Mouse (Mus musculus): Measurements from ENCODE around the gene Cacna2d3.

Gene Cacna2d3

DNA sequence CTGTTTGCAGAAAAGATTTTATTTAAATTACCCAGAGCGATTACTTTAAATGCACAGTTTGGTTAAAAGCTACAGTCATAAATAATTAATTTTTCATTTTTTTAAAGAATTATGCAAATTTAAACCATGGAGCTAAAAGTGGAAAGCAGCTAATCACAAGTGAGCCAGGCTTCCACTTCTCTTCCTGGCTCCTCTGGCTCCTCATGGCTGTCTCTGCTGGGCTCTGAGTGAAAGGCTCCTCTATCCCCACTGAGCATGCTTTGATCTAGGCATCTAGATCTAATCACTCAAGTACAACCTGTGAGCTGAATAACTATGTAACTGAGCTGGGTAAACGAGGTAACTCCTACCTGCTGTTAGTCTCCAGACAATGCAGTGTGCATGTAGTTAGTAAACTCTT lies 577.5 kb downstream of the Cacna2d3 start:
- in situ Hi-C loops (cut with MboI; ENCODE audit: low pct_unique_long_range_greater_than_20kb in 1 of 2, low sequenced_read_pairs in 2 of 2, unreplicated experiment in 1 of 2) = no loop called here

DNA sequence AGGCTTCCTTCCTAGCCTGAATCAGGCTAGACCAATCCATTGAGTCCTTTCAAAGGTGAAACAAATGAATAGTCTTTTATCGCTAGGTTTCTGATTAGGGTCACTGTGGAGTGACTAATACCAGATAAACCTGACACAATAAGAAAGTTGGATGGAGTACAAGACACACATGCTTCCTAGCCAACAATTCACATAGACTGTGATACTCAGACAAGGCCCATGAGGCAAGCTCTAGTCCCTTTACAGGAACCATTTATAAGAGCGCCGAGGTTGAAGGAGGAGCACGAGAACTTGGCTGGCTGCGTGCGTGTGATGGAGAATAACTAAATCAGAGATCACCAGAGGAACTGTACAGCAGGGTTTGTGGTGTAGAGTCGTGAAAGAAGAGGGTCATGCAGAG lies 584.0 kb downstream of the Cacna2d3 start:
- in situ Hi-C loops (cut with MboI; ENCODE audit: low pct_unique_long_range_greater_than_20kb in 1 of 2, low sequenced_read_pairs in 2 of 2, unreplicated experiment in 1 of 2) = no loop called here

DNA sequence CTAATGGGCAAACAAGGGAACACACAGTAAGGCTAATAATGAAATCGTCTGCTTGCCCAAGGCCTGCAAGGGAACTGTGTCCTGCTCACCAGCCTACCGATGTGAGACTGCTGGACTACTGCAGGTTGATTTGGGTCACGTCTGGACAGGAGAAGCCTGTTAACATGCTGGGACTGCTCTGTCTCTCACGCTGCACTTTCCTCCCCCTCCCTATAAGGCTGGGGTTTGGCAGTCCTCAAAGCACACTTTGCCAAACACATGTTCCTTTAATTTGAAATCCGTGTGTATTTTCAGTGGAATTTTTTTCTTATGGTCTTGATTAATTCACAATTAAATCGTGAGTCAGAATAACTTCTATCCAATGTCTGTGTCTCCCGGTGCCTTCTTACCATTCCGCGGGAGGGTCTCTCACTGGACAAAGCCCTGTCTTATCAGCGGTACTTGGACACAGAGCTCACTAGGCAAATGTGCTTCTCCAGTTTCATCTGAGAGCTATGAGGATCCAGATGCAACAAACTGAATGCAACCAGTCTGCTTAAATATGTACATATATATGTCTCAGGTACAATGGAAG lies 584.6 kb downstream of the Cacna2d3 start:
- in situ Hi-C loops (cut with MboI; ENCODE audit: low pct_unique_long_range_greater_than_20kb in 1 of 2, low sequenced_read_pairs in 2 of 2, unreplicated experiment in 1 of 2) = no loop called here

DNA sequence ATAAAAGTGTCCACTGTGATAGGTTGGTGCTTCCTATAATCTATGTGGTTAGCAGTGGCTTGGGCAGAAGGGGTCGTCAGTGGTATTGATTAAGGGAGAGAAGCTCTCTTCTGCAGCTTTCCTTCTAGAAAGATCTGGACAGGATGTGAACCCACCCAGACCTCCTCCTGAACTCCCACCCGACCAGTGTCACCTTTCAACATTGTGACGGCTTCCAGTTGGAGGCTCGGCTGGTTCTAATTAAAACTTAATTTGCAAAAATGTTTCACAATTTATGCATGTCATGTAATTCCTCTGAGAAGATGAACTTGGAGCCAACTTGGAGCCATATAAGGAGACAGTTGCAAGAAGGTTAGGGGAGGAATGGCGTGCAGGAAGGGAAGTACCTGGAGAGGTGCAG lies 586.8 kb downstream of the Cacna2d3 start:
- in situ Hi-C loops (cut with MboI; ENCODE audit: low pct_unique_long_range_greater_than_20kb in 1 of 2, low sequenced_read_pairs in 2 of 2, unreplicated experiment in 1 of 2) = no loop called here

DNA sequence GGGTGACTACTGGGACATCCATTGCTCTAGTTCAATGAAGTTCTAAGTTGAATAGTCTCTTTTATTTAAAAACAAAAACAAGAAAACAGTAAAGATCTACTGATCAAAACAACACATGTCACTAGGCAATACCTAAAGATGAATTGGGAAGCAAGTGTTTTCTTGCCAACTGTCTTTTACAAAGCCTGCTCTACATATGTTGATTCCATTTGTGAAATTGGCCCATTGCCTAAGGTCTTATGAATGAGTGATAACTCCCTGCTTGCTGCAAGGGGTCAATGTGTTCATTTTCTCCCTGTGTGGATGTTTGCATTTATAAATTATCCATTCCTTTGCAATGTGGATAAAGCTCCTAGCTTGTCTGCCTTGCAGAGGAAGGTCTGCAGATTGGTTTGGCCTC lies 591.2 kb downstream of the Cacna2d3 start:
- in situ Hi-C loops (cut with MboI; ENCODE audit: low pct_unique_long_range_greater_than_20kb in 1 of 2, low sequenced_read_pairs in 2 of 2, unreplicated experiment in 1 of 2) = no loop called here

DNA sequence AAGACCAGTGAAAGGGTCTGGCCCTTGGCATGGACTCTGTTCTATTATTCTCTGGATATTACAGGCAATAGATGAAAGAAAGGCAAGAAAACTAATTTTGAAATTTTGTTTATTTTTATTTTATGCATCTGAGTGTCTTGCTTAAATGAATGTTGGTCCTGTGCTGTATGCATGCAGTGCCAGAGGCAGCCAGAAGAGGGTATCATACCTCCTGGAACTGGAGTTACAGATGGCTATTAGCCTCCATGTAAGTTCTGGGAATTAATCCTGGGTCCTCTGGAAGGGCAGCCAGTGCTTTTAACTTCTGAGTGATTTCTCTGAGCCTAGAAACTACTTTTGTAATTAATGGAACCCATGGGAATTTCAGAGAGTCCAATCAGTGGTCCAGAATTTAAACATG lies 597.8 kb downstream of the Cacna2d3 start:
- in situ Hi-C loops (cut with MboI; ENCODE audit: low pct_unique_long_range_greater_than_20kb in 1 of 2, low sequenced_read_pairs in 2 of 2, unreplicated experiment in 1 of 2) = loop anchor here in 1 of 2 experiments (25.0 kb wide), 1 partner anchor 313 kb away; no protein-coding TSS in a partner anchor

DNA sequence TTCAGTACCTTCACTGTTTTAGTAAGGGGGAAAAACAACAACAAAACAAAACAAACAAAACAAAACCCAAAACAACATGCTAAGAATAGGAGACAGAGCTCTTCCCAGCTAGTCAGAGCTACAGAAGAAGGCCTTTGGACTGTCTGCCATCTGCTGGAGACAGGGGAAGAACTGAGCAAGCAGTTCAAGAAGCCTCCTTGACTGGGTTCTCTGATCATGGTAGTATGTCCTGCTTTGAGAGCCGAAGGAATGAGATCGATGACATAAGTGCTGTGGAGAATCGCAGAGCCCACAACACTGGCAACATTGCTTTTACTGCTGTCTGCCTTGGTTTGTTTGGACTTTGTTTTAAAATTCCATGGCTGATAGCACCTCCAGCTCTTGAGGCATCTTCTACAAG lies 598.9 kb downstream of the Cacna2d3 start:
- in situ Hi-C loops (cut with MboI; ENCODE audit: low pct_unique_long_range_greater_than_20kb in 1 of 2, low sequenced_read_pairs in 2 of 2, unreplicated experiment in 1 of 2) = loop anchor here in 1 of 2 experiments (25.0 kb wide), 1 partner anchor 315 kb away; no protein-coding TSS in a partner anchor

DNA sequence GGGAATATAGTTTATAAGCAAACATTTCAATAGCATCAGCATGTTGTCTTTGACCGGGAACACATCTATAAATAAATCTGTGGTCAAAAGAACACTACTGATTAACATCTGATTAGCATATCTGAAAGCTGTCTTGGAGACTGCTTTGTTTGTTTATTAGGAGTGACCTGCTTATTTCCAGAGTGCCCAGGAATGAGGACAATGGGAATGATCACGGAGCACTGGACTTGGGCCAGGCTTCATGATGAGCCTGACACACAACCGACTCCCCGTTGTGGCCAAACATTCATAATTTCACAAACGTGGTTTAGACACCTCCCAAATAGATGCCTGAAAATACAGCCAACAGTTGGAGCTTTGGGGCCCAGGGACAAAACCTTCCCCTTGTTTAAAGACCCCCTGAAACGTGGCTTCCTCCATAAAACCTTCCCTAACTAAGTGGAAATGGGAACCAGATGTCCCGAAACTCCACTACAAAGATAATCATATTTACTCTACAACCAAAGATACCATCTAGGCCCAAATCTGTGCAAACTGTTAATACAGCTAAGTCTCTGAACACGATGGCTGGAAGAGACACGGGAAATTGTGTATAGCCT lies 607.7 kb downstream of the Cacna2d3 start:
- in situ Hi-C loops (cut with MboI; ENCODE audit: low pct_unique_long_range_greater_than_20kb in 1 of 2, low sequenced_read_pairs in 2 of 2, unreplicated experiment in 1 of 2) = loop anchor here in 1 of 2 experiments (25.0 kb wide), 1 partner anchor 323 kb away; no protein-coding TSS in a partner anchor

DNA sequence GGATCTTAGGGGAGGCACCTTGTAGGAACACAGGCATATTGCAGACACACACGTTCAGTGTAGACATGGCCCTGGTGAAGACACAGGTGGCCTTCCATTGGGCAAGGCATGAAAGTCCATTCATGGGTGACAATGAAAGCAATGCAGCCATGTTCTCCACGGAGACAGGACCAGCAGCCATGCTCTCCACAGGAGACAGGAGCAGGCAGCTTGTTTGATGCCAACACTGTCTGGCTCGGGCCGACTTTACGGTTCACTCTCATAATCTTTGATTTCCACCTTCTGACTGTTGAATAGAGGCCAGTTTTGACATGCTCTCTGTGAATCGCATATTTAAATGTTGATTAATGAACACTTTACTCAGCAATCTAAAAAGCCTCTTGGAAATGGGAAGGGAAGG lies 610.0 kb downstream of the Cacna2d3 start:
- in situ Hi-C loops (cut with MboI; ENCODE audit: low pct_unique_long_range_greater_than_20kb in 1 of 2, low sequenced_read_pairs in 2 of 2, unreplicated experiment in 1 of 2) = loop anchor here in 1 of 2 experiments (25.0 kb wide), 1 partner anchor 326 kb away; no protein-coding TSS in a partner anchor

DNA sequence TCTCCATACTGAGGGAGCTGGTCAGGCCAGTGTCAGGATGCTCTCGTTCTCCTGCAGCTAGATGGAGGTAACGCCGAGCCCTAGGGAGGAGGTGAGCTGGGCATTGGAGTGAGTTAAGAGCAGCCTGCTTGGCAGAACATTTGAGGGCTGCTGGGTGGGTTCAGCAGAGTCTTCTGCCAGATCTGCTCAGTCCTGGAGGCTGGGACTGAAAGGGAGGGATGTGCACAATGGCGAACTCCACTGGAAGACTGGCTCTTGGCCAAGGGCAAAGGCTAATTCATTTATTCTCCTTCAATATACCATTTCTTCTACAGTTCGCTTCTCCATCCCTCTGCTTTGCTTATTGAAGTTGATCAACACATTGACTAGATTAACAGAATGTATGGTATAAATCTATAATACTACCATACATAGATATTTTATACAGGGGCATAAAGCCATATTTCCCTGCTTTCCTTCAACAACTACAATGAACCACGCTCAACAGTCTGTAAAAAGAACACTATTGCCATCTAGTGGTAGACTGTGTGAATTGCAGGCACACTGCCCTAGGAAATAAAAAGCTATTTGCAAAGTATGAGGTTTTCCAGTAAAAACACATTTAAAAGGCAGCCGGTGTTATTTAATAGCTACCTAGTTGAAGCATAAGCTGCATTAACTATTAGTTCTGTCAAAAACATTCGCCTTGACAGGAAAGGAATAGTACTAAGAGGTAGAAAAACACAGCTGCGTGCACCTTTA lies 611.1 kb downstream of the Cacna2d3 start:
- in situ Hi-C loops (cut with MboI; ENCODE audit: low pct_unique_long_range_greater_than_20kb in 1 of 2, low sequenced_read_pairs in 2 of 2, unreplicated experiment in 1 of 2) = loop anchor here in 1 of 2 experiments (25.0 kb wide), 1 partner anchor 327 kb away; no protein-coding TSS in a partner anchor

DNA sequence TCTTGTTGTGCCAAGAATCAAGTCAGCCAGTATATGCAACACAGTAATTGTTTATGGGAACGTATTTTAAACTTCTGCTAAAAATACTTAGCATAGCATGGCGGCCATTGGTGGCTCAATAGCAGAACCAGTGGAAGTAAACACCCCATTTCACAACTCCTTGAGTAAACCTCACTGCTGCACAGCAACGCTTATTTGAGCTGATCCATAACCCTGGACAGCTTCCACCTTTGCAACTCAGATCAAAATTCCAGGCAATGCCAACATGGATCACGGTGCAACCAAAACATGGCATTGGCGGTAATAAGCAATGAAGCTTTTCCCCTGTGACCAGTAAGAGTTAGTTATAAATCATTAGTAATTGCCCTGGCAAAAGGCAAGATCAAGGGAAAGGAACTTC lies 614.2 kb downstream of the Cacna2d3 start:
- in situ Hi-C loops (cut with MboI; ENCODE audit: low pct_unique_long_range_greater_than_20kb in 1 of 2, low sequenced_read_pairs in 2 of 2, unreplicated experiment in 1 of 2) = loop anchor here in 1 of 2 experiments (25.0 kb wide), 1 partner anchor 330 kb away; no protein-coding TSS in a partner anchor

DNA sequence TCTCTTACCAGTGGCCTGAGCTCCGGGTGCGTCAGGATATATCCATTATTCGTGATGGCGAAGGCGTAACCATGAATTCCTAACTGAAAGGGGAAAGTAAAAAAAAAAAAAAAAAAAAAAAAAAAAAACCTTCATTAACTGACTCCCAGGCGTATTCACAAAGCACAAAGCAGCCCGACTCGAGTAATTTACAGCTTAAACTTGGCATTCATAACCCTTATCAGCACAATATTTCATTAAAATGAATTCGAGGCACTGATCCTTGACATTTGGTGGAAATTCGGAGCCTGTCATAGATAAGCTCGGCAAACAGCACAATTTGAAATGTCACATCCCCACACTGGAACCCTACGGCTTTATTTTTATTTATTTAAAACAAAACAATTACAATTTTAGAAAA lies 623.9 kb downstream of the Cacna2d3 start:
- in situ Hi-C loops (cut with MboI; ENCODE audit: low pct_unique_long_range_greater_than_20kb in 1 of 2, low sequenced_read_pairs in 2 of 2, unreplicated experiment in 1 of 2) = no loop called here

DNA sequence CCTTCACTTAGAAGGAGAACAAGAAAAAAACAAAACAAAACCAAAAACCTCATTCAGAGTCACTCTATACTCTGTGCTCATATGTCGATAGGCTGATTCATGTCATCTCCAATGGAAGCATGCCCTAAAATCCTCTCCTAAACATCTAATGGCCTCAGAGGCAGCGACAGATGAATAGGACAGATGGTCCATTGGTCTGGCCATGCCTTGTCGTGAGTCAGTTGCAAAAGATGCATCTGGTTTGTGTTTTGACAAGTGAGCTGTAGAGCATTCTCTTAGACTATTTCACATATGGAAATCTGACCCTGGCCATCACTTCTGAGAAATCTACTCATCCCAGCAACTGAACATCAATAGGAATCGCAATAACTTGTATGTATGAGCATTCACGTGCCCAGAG lies 626.2 kb downstream of the Cacna2d3 start:
- in situ Hi-C loops (cut with MboI; ENCODE audit: low pct_unique_long_range_greater_than_20kb in 1 of 2, low sequenced_read_pairs in 2 of 2, unreplicated experiment in 1 of 2) = no loop called here

DNA sequence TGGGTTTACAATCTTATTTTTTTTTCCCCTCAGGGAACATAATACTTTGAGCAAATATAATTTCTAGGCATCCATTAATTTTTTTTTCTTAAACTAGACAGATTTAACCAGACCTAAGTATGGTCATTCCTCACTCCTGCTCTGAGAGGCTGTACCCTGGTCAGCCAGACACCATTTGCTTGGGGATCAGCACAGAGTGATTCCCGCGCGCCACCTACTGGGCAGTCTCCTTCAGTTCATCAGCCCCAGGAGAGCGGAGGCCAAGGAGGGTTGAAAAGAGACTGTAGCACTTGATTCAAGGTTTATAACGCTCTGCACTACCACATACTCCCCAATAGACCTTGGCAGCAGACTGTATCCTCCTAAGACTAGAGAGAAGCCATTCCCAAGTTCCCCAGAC lies 631.6 kb downstream of the Cacna2d3 start:
- in situ Hi-C loops (cut with MboI; ENCODE audit: low pct_unique_long_range_greater_than_20kb in 1 of 2, low sequenced_read_pairs in 2 of 2, unreplicated experiment in 1 of 2) = no loop called here

DNA sequence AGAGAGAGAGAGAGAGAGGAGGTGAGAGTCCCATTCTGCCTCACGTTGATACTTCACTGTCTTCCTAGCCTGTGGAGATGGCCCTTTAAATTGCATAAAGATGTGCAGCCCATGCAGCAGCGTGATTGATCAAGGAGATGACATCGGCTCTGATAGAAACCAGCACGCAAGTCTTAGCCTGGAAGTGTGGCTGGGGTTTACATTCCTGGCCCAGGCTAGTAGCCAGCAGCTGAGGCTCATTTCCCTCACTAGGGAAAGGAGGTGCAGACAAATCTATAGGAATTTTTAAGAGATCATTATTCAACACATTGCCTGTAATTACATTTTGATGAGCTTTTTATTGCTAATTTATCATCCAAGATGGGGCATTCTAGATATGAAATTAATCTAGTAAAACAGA lies 635.1 kb downstream of the Cacna2d3 start:
- in situ Hi-C loops (cut with MboI; ENCODE audit: low pct_unique_long_range_greater_than_20kb in 1 of 2, low sequenced_read_pairs in 2 of 2, unreplicated experiment in 1 of 2) = no loop called here

DNA sequence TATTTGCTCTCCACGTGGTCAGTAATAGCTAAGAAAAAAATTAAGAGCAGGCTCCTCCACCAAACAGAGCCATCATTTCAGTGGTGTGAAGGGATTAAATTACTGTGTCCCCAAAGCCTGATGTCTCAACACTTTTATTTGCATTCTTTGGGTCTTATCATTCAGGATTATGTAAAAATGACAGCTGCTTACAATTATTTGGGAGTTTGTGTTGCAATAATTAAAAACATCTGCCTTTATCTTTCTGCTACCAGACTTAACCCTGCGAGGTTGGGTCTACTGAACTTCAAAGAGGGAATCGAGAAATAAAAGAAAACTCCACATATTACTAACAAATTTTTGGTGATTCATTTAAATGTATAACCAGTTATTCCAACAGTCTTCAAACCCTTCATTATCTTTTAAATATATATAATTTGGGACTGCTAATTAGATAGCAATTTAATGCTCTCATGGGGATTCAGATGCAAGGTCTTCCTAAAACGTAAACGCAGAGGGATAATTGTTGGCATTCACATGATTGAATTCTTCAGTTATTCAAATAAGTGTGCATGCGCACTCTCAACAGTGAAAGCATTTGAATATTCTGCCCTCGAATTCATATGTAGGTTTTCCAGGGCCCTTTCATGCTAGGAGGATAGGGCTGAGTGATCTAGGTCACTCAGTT lies 636.0 kb downstream of the Cacna2d3 start:
- in situ Hi-C loops (cut with MboI; ENCODE audit: low pct_unique_long_range_greater_than_20kb in 1 of 2, low sequenced_read_pairs in 2 of 2, unreplicated experiment in 1 of 2) = no loop called here

DNA sequence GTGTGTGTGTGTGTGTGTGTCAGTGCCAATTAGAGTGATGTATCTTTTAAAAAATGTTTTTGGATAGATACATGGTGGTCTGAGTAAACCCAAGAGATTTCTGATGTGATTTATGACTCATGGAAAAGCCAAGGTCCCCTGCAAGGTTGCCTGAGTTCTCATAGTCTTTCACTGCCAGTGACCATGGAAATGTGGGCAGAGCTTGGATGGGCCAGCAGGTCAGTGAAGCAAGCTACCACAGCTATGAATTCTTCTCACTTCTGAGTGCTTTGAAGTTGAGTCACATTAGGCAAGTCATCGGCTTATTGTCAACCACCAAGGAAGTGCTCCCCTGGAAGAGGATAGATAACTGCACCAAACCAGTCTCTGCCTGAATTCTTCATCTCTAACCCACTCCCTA lies 639.5 kb downstream of the Cacna2d3 start:
- in situ Hi-C loops (cut with MboI; ENCODE audit: low pct_unique_long_range_greater_than_20kb in 1 of 2, low sequenced_read_pairs in 2 of 2, unreplicated experiment in 1 of 2) = no loop called here

DNA sequence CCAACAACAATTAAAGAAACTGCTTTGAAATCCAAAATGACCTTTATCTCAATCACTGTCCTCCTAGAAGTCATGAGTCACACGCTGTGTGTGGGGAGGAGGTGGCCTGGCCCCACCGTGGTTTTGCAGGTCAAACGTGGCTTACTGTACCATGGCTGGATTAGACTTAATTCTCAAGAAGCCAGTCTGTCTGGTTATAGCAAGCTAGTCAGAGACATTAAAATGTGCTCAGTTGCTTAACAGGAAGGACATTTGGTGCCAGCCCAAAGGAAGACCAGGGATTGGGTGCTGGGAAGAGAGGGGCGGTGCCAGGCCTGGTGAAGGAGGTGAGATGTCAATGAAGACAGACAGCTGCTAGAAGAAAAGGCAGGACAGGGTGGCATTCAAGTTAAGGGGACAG lies 641.0 kb downstream of the Cacna2d3 start:
- in situ Hi-C loops (cut with MboI; ENCODE audit: low pct_unique_long_range_greater_than_20kb in 1 of 2, low sequenced_read_pairs in 2 of 2, unreplicated experiment in 1 of 2) = no loop called here

DNA sequence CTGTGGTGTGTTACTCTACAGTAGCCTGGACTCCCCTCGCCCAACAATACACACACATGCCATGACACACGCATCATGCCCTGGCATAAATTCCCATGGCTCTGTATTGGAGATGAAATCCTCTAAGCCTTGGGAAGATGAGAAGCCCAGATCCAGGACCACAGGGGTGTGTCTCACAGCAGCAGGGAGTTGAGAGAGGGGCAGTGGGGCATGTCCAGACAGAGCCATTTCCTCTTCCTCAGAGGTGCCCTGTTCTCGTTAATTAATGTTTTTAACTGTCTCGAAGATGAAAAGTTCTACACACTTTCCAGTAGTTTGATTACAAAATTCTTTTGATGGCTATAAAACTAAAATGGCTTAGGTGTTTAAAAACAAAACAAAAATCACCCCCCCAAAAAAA lies 641.4 kb downstream of the Cacna2d3 start:
- in situ Hi-C loops (cut with MboI; ENCODE audit: low pct_unique_long_range_greater_than_20kb in 1 of 2, low sequenced_read_pairs in 2 of 2, unreplicated experiment in 1 of 2) = no loop called here
